Mouse (Mus musculus): ENCODE measurements around the gene Oosp3.

The Oosp3 gene

GRCm38 (mm10) chr19:11696755-11697154 lies at the start of gene Oosp3:
TSS of gene Oosp3 (plus strand) at chr19:11697055.
- DNase-seq (ENCODE audit: low read depth, low spot score): no peak

DNA sequence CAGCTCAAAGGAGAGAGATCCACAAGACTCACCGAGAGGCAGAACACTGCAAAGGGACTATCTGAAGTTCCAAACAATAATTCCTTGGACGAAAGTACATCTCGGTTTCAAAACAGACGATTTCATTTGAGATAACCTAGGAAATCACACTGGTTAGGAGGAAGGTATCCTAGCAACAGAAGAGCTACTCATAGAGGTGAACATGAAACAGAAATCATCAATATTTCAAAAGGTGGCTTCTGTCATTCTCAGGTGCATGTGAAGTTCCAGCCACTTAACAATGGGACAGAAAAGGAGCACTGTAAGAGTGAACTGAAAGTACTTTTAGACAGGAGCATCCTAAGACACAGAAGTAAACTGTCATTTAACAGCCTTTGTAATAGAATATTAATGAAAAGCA lies 47.3 kb upstream of the Oosp3 start:
- DNase-seq (ENCODE audit: low read depth, low spot score): no peak

GRCm38 (mm10) chr19:11659142-11659541 lies 37.7 kb upstream of the Oosp3 start:
- DNase-seq (ENCODE audit: low read depth, low spot score): no peak

GRCm38 (mm10) chr19:11660459-11660858 lies 36.4 kb upstream of the Oosp3 start, which contains the start of gene Oosp2:
TSS of gene Oosp2 (minus strand) at chr19:11660559.
- no peak for DNase-seq (ENCODE audit: low read depth, low spot score)

DNA sequence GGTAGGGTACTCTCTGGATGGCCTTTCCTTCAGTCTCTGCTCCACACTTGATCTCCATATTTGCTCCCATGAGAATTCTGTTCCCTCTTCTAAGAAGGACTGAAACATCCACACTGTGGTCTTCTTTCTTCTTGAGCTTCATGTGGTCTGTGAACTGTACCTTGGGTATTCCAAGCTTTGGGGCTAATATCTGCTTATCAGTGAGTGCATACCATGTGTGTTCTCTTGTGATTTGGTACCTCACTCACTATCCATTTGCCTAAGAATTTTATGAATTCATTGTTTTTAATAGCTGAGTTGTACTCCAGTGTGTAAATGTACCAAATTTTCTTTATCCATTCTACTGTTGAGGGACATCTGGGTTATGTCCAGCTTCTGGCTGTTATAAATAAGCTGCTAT lies 35.3 kb upstream of the Oosp3 start:
- no peak for DNase-seq (ENCODE audit: low read depth, low spot score)

GRCm38 (mm10) chr19:11690839-11691238 lies 6.0 kb upstream of the Oosp3 start, which contains the start of gene Oosp1:
TSS of gene Oosp1 (minus strand) at chr19:11691150.
- peak; percentile 55 for DNase-seq (ENCODE audit: low read depth, low spot score)

GRCm38 (mm10) chr19:11691454-11691853 lies 5.4 kb upstream of the Oosp3 start:
- peak; percentile 4 for DNase-seq (ENCODE audit: low read depth, low spot score)

- peak; percentile 9 for DNase-seq (ENCODE audit: low read depth, low spot score)
Observed at GRCm38 (mm10) chr19:11698342-11698741, 1.5 kb downstream of the Oosp3 start.

- DNase-seq (ENCODE audit: low read depth, low spot score): no peak
Observed at GRCm38 (mm10) chr19:11712451-11712850, 15.6 kb downstream of the Oosp3 start.

DNA sequence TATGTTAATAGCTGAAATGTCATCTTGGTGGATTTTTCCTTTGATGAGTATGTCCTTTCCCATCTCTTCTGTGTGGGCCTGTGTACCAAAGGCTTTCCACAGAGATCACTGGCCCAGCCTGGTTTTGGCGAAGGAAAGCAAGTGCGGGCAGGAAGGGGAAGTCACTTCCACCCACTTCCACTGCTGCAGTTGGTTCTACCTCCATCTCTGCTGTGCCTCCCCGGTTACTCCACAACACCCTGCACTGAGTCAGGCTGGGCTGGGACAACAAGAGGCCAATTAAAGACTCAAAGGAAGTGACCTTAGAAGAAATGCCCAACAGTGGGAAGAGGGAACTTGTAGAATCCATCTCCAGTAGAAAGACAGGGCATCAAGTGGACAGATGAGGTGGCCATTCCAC lies 23.2 kb downstream of the Oosp3 start:
- DNase-seq (ENCODE audit: low read depth, low spot score): no peak

GRCm38 (mm10) chr19:11723870-11724269 lies 27.0 kb downstream of the Oosp3 start:
- DNase-seq (ENCODE audit: low read depth, low spot score): no peak

DNA sequence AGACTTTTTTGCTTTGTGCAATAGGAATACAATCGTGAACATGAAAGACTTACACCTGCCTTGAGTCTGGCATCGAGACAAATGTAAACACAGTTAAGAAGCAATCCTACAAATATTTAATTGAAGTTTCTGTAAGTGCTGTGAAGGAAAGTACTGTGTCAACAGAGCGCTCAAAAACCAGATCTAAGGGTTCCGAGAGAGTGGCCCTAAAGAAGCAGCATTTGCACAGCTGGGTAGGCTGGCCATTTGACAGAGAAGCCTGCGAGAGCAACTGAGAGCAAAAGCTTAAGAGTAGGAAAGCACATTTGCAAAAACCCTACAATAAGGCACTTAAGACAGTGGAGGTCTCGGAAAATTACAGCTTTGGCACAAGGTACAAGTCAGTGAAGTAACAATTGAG lies 27.4 kb downstream of the Oosp3 start:
- no peak for DNase-seq (ENCODE audit: low read depth, low spot score)

GRCm38 (mm10) chr19:11725915-11726314 lies 29.1 kb downstream of the Oosp3 start:
- no peak for DNase-seq (ENCODE audit: low read depth, low spot score)

GRCm38 (mm10) chr19:11727304-11727703 lies 30.4 kb downstream of the Oosp3 start:
- DNase-seq (ENCODE audit: low read depth, low spot score): no peak

- DNase-seq (ENCODE audit: low read depth, low spot score): peak; percentile 8
Observed at GRCm38 (mm10) chr19:11730278-11730677, 33.4 kb downstream of the Oosp3 start.

DNA sequence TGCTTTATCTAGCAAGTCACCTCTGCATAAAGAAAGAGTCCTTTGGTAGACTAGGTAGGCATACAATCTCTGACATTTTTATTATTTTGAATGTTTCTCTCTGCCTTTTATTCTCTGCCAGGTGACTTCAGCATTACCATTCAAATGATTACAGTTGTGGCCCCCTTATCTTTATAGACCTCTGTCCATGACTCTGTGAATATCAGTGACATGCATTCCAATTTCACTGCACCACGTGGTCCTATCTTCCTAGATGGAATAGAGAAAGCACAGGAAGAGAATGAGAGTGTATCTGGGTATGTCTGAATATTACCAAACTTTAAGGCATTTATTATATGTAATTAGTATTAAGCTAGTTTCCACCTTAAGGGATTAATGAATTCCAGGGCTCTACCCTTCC lies 39.6 kb downstream of the Oosp3 start:
- DNase-seq (ENCODE audit: low read depth, low spot score): no peak

GRCm38 (mm10) chr19:11745680-11746079 lies 48.8 kb downstream of the Oosp3 start:
- no peak for DNase-seq (ENCODE audit: low read depth, low spot score)

DNA sequence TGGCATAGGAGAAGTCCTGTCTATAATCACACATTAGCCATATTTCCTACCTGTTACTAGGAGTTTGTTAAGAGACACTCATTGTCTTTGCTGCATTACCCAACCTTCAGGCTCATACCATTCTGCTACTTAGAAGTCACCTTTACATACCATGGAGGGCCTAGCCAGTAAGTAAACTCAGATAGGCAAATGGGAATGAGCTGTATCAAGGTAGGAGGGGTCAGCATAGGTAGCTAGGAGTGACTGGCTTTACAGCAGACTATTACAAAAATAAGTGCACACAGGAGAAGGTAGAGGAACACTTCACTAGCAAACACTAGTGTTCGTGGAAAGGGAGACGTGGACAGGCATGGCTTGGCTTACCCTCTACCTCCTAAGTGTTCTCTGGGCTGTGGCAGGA lies 50.4 kb downstream of the Oosp3 start, which contains the start of gene Gif:
Gif (plus strand) TSS at position 257 of the 400 bp plus-strand sequence.
- no peak for DNase-seq (ENCODE audit: low read depth, low spot score)
